In genomic region chr1:171101033-171101432, GRCm38 (mm10) we compare ENCODE assay signal across 13 mouse cellular contexts. TPM values are rescaled to one million over a fixed set of nuclear protein-coding genes. Genes with fewer than 3 reads are reported as not detected.
DNase-seq lines count a peak whose midpoint lies in the region; ATAC-seq and TF ChIP-seq lines count a peak whose summit lies in the region.
"Had no signal": no experiment of that assay in that cellular context is flagged by ENCODE, and none has a peak within 500 bp of the region (broad histone marks: within the 10 kb centered on the region; RNA-seq: fewer than 3 reads in every experiment).

No protein-coding gene starts in this region.

- no peak for ATAC-seq in heart, embryonic 12.5 days (ENCODE audit: insufficient number of reproducible peaks, low FRiP score)
- no peak for ATAC-seq in midbrain, embryonic 15.5 days (replicated peaks)
- ATAC-seq in midbrain, embryonic 14.5 days (ENCODE audit: low FRiP score, low TSS enrichment), result no peak
- no peak for ATAC-seq in intestine, embryonic 15.5 days

- H3K27me3 ChIP-seq in heart, embryonic 12.5 days (replicated peaks), result no peaks in the 10 kb centered on the region
- H3K27me3 ChIP-seq in heart, adult 2 months (ENCODE audit: control insufficient read depth, insufficient read depth, low read length), result no peaks in the 10 kb centered on the region
- H3K27me3 ChIP-seq in midbrain, embryonic 10.5 days (ENCODE audit: low read depth, poor library complexity, severe bottlenecking), result 0 out of 2 replicates have a peak, but pooled peaks cover 7% of the 10 kb centered on the region
- H3K27me3 ChIP-seq in midbrain, embryonic 15.5 days (replicated peaks), result no peaks in the 10 kb centered on the region
- H3K27me3 ChIP-seq in midbrain, embryonic 14.5 days (ENCODE audit: control insufficient read depth, insufficient read depth, low read length), result no peaks in the 10 kb centered on the region
- H3K27me3 ChIP-seq in intestine, embryonic 15.5 days (replicated peaks), result no peaks in the 10 kb centered on the region
- H3K27me3 ChIP-seq: forebrain, embryonic 15.5 days had no signal

- no peaks in the 10 kb centered on the region for H3K79me2 ChIP-seq in heart, adult 2 months (replicated peaks; ENCODE audit: control insufficient read depth, insufficient read depth, low read length)

- TF ChIP-seq EP300 in heart, adult 2 months (IDR thresholded peaks at IDR 0.05; ENCODE audit: insufficient read depth, low read depth, low read length), result no peak

- no peak overlapping the region for H3K27ac ChIP-seq in heart, embryonic 12.5 days (ENCODE audit: poor library complexity, severe bottlenecking)
- H3K27ac ChIP-seq in heart, adult 2 months, result no peak overlapping the region
- H3K27ac ChIP-seq in midbrain, embryonic 10.5 days (replicated peaks), result no peak overlapping the region
- no peak overlapping the region for H3K27ac ChIP-seq in midbrain, embryonic 15.5 days
- no peak overlapping the region for H3K27ac ChIP-seq in midbrain, embryonic 14.5 days (replicated peaks; ENCODE audit: low read depth, low read length)
- no peak overlapping the region for H3K27ac ChIP-seq in intestine, embryonic 15.5 days
- H3K27ac ChIP-seq: forebrain, embryonic 15.5 days had no signal

- no peak overlapping the region for H3K9ac ChIP-seq in heart, embryonic 12.5 days
- H3K9ac ChIP-seq in heart, adult 2 months (ENCODE audit: low read depth, low read length), result no peak overlapping the region
- H3K9ac ChIP-seq in midbrain, embryonic 15.5 days, result no peak overlapping the region
- no peak overlapping the region for H3K9ac ChIP-seq in midbrain, embryonic 14.5 days (replicated peaks; ENCODE audit: low read length)
- no peak overlapping the region for H3K9ac ChIP-seq in intestine, embryonic 15.5 days

- WGBS in heart, embryonic 12.5 days, result 43% methylated on average over 2 of the region's 2 CpGs
- WGBS in heart, adult 2 months, result 58% methylated on average over 2 of the region's 2 CpGs
- WGBS in midbrain, embryonic 10.5 days, result 58% methylated on average over 2 of the region's 2 CpGs
- 50% methylated on average over 2 of the region's 2 CpGs for WGBS in midbrain, embryonic 15.5 days
- WGBS in midbrain, embryonic 14.5 days, result 55% methylated on average over 2 of the region's 2 CpGs
- 45% methylated on average over 2 of the region's 2 CpGs for WGBS in intestine, embryonic 15.5 days

- no peak for TF ChIP-seq POLR2A in heart, adult 2 months (IDR thresholded peaks at IDR 0.05; ENCODE audit: insufficient read depth, low read depth, low read length)

- peaks cover 17% of the 10 kb centered on the region for H3K4me1 ChIP-seq in heart, embryonic 12.5 days (replicated peaks)
- H3K4me1 ChIP-seq in heart, adult 2 months (ENCODE audit: control insufficient read depth, insufficient read depth, low read length), result no peaks in the 10 kb centered on the region; the same call in 1 of the 2 replicates
- peaks cover 27% of the 10 kb centered on the region for H3K4me1 ChIP-seq in midbrain, embryonic 10.5 days
- H3K4me1 ChIP-seq in midbrain, embryonic 15.5 days, result peaks cover 13% of the 10 kb centered on the region
- H3K4me1 ChIP-seq in midbrain, embryonic 14.5 days (ENCODE audit: control insufficient read depth, insufficient read depth, low read length), result no peaks in the 10 kb centered on the region
- H3K4me1 ChIP-seq in intestine, embryonic 15.5 days (replicated peaks), result peaks cover 6% of the 10 kb centered on the region; the same call in 1 of the 2 replicates

- H3K4me2 ChIP-seq in heart, embryonic 12.5 days, result 0 out of 2 replicates have a peak overlapping the region, but pooled peaks have one; percentile 21
- H3K4me2 ChIP-seq in midbrain, embryonic 15.5 days, result no peak overlapping the region
- H3K4me2 ChIP-seq in midbrain, embryonic 14.5 days (ENCODE audit: low read length), result peak overlapping the region; percentile 57; the same call in 1 of the 2 replicates
- H3K4me2 ChIP-seq in intestine, embryonic 15.5 days (replicated peaks), result no peak overlapping the region

- intact Hi-C loops in heart, adult 2 months (cut with DNase I), result loop anchor here (10.0 kb wide), 1 partner anchor 404 kb away; the partner anchor contains the start of gene Alyref2

- H3K4me3 ChIP-seq in heart, embryonic 12.5 days, result no peak overlapping the region
- no peak overlapping the region for H3K4me3 ChIP-seq in heart, adult 2 months
- peak overlapping the region; percentile 70; the same call in 1 of the 2 replicates for H3K4me3 ChIP-seq in midbrain, embryonic 10.5 days
- H3K4me3 ChIP-seq in midbrain, embryonic 15.5 days, result no peak overlapping the region
- no peak overlapping the region for H3K4me3 ChIP-seq in midbrain, embryonic 14.5 days (replicated peaks; ENCODE audit: low read depth, low read length)
- H3K4me3 ChIP-seq in intestine, embryonic 15.5 days (replicated peaks), result no peak overlapping the region

- no peak for TF ChIP-seq CTCF in heart, adult 2 months (IDR thresholded peaks at IDR 0.05)

- no peaks in the 10 kb centered on the region for H3K36me3 ChIP-seq in heart, embryonic 12.5 days
- H3K36me3 ChIP-seq in heart, adult 2 months (ENCODE audit: control insufficient read depth, insufficient read depth, low read length), result no peaks in the 10 kb centered on the region
- H3K36me3 ChIP-seq in midbrain, embryonic 10.5 days, result no peaks in the 10 kb centered on the region
- H3K36me3 ChIP-seq in midbrain, embryonic 15.5 days (replicated peaks), result no peaks in the 10 kb centered on the region
- no peaks in the 10 kb centered on the region for H3K36me3 ChIP-seq in midbrain, embryonic 14.5 days (ENCODE audit: control insufficient read depth, insufficient read depth, low read length)
- no peaks in the 10 kb centered on the region for H3K36me3 ChIP-seq in intestine, embryonic 15.5 days
- H3K36me3 ChIP-seq: forebrain, embryonic 15.5 days had no signal

- H3K9me3 ChIP-seq in heart, embryonic 12.5 days (replicated peaks), result no peaks in the 10 kb centered on the region
- H3K9me3 ChIP-seq in midbrain, embryonic 10.5 days (replicated peaks), result no peaks in the 10 kb centered on the region
- no peaks in the 10 kb centered on the region for H3K9me3 ChIP-seq in midbrain, embryonic 15.5 days
- no peaks in the 10 kb centered on the region for H3K9me3 ChIP-seq in midbrain, embryonic 14.5 days (ENCODE audit: control insufficient read depth, low read length)
- no peaks in the 10 kb centered on the region for H3K9me3 ChIP-seq in intestine, embryonic 15.5 days
- H3K9me3 ChIP-seq: forebrain, embryonic 15.5 days had no signal

- peak; percentile 14 for DNase-seq in cerebellum, adult 11 months
- no peak for DNase-seq in cerebellum, postnatal 14 days
- DNase-seq in heart, adult 2 months, result no peak
- no peak for DNase-seq in midbrain, embryonic 10.5 days (ENCODE audit: low spot score)
- DNase-seq in midbrain, embryonic 14.5 days, result no peak

RNA-seq across cellular contexts. Expression of gene Cfap126, which starts 12.7 kb away (rescaled TPM):
- 2.9 and 3.5 TPM in 2 replicates for polyA plus RNA-seq in heart, embryonic 12.5 days (2016; fragmentation: Nextera tagmentation; extraction: Ambion mirVana)
- total RNA-seq in heart, adult 2 months (2021), result under 1 TPM; 0.89 to 0.98 TPM
- 2.1 and 6.3 TPM in 2 replicates for polyA plus RNA-seq in heart, adult 2 months (2012; rRNA removed)
- polyA plus RNA-seq in midbrain, embryonic 10.5 days (2016; fragmentation: Nextera tagmentation; extraction: Ambion mirVana), result 2.8 and 2.9 TPM in 2 replicates
- 6.5 and 9.0 TPM in 2 replicates for polyA plus RNA-seq in midbrain, embryonic 15.5 days (2015; fragmentation: Nextera tagmentation; extraction: Ambion mirVana)
- polyA plus RNA-seq in midbrain, embryonic 14.5 days (2014; fragmentation: Nextera tagmentation; extraction: Ambion mirVana), result 2.7 and 4.2 TPM in 2 replicates
- polyA plus RNA-seq in intestine, embryonic 15.5 days (2015; fragmentation: Nextera tagmentation; extraction: Ambion mirVana), result 1.7 and 1.8 TPM in 2 replicates

RNA-seq across cellular contexts. Expression of gene Fcgr3, which starts 36.3 kb away (rescaled TPM):
- 3.8 and 4.5 TPM in 2 replicates for polyA plus RNA-seq in heart, embryonic 12.5 days (2016; fragmentation: Nextera tagmentation; extraction: Ambion mirVana)
- 10 to 100 TPM; 12.1 to 12.7 TPM for total RNA-seq in heart, adult 2 months (2021)
- 11.5 and 12.6 TPM in 2 replicates for polyA plus RNA-seq in heart, adult 2 months (2012; rRNA removed)
- polyA plus RNA-seq in midbrain, embryonic 10.5 days (2016; fragmentation: Nextera tagmentation; extraction: Ambion mirVana), result 5.5 and 7.8 TPM in 2 replicates
- polyA plus RNA-seq in midbrain, embryonic 15.5 days (2015; fragmentation: Nextera tagmentation; extraction: Ambion mirVana), result 10.7 and 11.7 TPM in 2 replicates
- 2.5 and 8.3 TPM in 2 replicates for polyA plus RNA-seq in midbrain, embryonic 14.5 days (2014; fragmentation: Nextera tagmentation; extraction: Ambion mirVana)
- 14.0 and 14.7 TPM in 2 replicates for polyA plus RNA-seq in intestine, embryonic 15.5 days (2015; fragmentation: Nextera tagmentation; extraction: Ambion mirVana)

RNA-seq across cellular contexts. Expression of gene Sdhc, which starts 49.4 kb away (rescaled TPM):
- 420 and 425 TPM in 2 replicates for polyA plus RNA-seq in heart, embryonic 12.5 days (2016; fragmentation: Nextera tagmentation; extraction: Ambion mirVana)
- total RNA-seq in heart, adult 2 months (2021), result 1,000 to 10,000 TPM; 1,087 to 1,288 TPM
- 1,025 and 1,670 TPM in 2 replicates for polyA plus RNA-seq in heart, adult 2 months (2012; rRNA removed)
- polyA plus RNA-seq in midbrain, embryonic 10.5 days (2016; fragmentation: Nextera tagmentation; extraction: Ambion mirVana), result 301 and 309 TPM in 2 replicates
- polyA plus RNA-seq in midbrain, embryonic 15.5 days (2015; fragmentation: Nextera tagmentation; extraction: Ambion mirVana), result 286 and 289 TPM in 2 replicates
- 295 and 310 TPM in 2 replicates for polyA plus RNA-seq in midbrain, embryonic 14.5 days (2014; fragmentation: Nextera tagmentation; extraction: Ambion mirVana)
- polyA plus RNA-seq in intestine, embryonic 15.5 days (2015; fragmentation: Nextera tagmentation; extraction: Ambion mirVana), result 360 and 387 TPM in 2 replicates

RNA-seq across cellular contexts. Expression of gene Mpz, which starts 49.5 kb away (rescaled TPM):
- polyA plus RNA-seq in heart, embryonic 12.5 days (2016; fragmentation: Nextera tagmentation; extraction: Ambion mirVana), result 0.11 and 0.15 TPM in 2 replicates
- total RNA-seq in heart, adult 2 months (2021), result under 1 TPM in 1 of 2 experiments, not detected in 1; 0.39 TPM
- polyA plus RNA-seq in heart, adult 2 months (2012; rRNA removed), result 3.2 and 8.0 TPM in 2 replicates
- 0.26 TPM in 1 of 2 replicates, not detected in the other for polyA plus RNA-seq in midbrain, embryonic 10.5 days (2016; fragmentation: Nextera tagmentation; extraction: Ambion mirVana)
- polyA plus RNA-seq in midbrain, embryonic 15.5 days (2015; fragmentation: Nextera tagmentation; extraction: Ambion mirVana), result 0.24 and 0.37 TPM in 2 replicates
- 0.39 and 0.51 TPM in 2 replicates for polyA plus RNA-seq in midbrain, embryonic 14.5 days (2014; fragmentation: Nextera tagmentation; extraction: Ambion mirVana)
- 1.1 and 1.3 TPM in 2 replicates for polyA plus RNA-seq in intestine, embryonic 15.5 days (2015; fragmentation: Nextera tagmentation; extraction: Ambion mirVana)
- total RNA-seq: layer of hippocampus, postnatal 36 days; left cerebral cortex, postnatal 4 days; megakaryocyte progenitor cell, adult 5-6 weeks had no signal
- polyA plus RNA-seq: activated CD4-positive, CD25-positive, alpha-beta regulatory T cell, adult 4 months had no signal

Comparison
In these comparisons a context has a peak if more than half of its experiments do, and no peak if none do; other contexts are left out.
1. H3K4me2 ChIP-seq: peak in heart, embryonic 12.5 days (single experiment) and midbrain, embryonic 14.5 days (single experiment); none in midbrain, embryonic 15.5 days (single experiment) and intestine, embryonic 15.5 days (single experiment).